Comparison of ENCODE assay signal across 11 mouse cellular contexts in the genomic region with DNA sequence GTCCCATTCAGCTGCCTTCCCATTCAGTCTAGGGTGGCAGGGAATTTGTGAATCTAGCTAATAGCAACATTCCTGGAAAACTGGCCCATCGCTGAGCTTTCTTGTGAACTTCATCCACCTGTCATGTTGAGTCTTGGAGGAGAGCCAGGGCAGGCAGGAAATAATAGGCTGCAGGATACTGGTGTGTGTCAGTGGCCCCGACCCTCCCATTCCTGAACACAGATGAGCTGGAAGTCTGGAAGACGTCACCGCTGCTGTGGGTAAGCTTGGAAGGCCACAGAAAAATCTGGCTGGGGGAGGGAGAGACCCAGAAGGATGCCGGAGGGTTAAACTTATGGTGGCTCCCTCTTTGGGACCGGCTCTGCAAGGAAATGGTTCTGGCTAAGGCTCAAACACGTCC. TPM values are rescaled to one million over a fixed set of nuclear protein-coding genes. Genes with fewer than 3 reads are reported as not detected.
DNase-seq lines count a peak whose midpoint lies in the region; ATAC-seq lines count a peak whose summit lies in the region.
"Had no signal": no experiment of that assay in that cellular context is flagged by ENCODE, and none has a peak within 500 bp of the region (broad histone marks: within the 10 kb centered on the region; RNA-seq: fewer than 3 reads in every experiment).

No protein-coding gene starts in this region.

- 64% methylated on average over 7 of the region's 7 CpGs for WGBS in midbrain, embryonic 14.5 days
- 67% methylated on average over 7 of the region's 7 CpGs for WGBS in midbrain, embryonic 15.5 days
- WGBS in limb, embryonic 15.5 days, result 23% methylated on average over 7 of the region's 7 CpGs
- 27% methylated on average over 7 of the region's 7 CpGs for WGBS in stomach, embryonic 16.5 days

- H3K9ac ChIP-seq in midbrain, embryonic 14.5 days (replicated peaks; ENCODE audit: low read length), result no peak overlapping the region
- no peak overlapping the region for H3K9ac ChIP-seq in midbrain, embryonic 15.5 days
- H3K9ac ChIP-seq in limb, embryonic 15.5 days, result no peak overlapping the region
- H3K9ac ChIP-seq in stomach, embryonic 16.5 days (ENCODE audit: low read length), result no peak overlapping the region

- no peaks in the 10 kb centered on the region for H3K36me3 ChIP-seq in midbrain, embryonic 14.5 days (ENCODE audit: control insufficient read depth, insufficient read depth, low read length)
- no peaks in the 10 kb centered on the region for H3K36me3 ChIP-seq in midbrain, embryonic 15.5 days (replicated peaks)
- no peaks in the 10 kb centered on the region for H3K36me3 ChIP-seq in limb, embryonic 15.5 days
- H3K36me3 ChIP-seq in stomach, embryonic 16.5 days (ENCODE audit: control insufficient read depth, insufficient read depth, low read length), result no peaks in the 10 kb centered on the region

- intact Hi-C loops in gastrocnemius, postnatal 14 days (cut with DNase I; ENCODE audit: low total_unique reads), result no loop called here

- DNase-seq in gastrocnemius, postnatal 14 days, result peak; percentile 20
- no peak for DNase-seq in gastrocnemius, postnatal 25 days
- peak; percentile 10 for DNase-seq in midbrain, embryonic 14.5 days
- no peak for DNase-seq in cerebellum, adult 11 months
- DNase-seq in right cerebral cortex, postnatal 14 days, result no peak

- no peak overlapping the region for H3K4me3 ChIP-seq in midbrain, embryonic 14.5 days (replicated peaks; ENCODE audit: low read depth, low read length)
- H3K4me3 ChIP-seq in midbrain, embryonic 15.5 days, result no peak overlapping the region
- H3K4me3 ChIP-seq in limb, embryonic 15.5 days, result no peak overlapping the region
- H3K4me3 ChIP-seq in stomach, embryonic 16.5 days (replicated peaks; ENCODE audit: low read length), result no peak overlapping the region
- H3K4me3 ChIP-seq: left cerebral cortex, adult 2 months had no signal

- H3K9me3 ChIP-seq in midbrain, embryonic 14.5 days (ENCODE audit: control insufficient read depth, low read length), result 0 out of 2 replicates have a peak, but pooled peaks cover 4% of the 10 kb centered on the region
- H3K9me3 ChIP-seq in midbrain, embryonic 15.5 days, result no peaks in the 10 kb centered on the region
- no peaks in the 10 kb centered on the region for H3K9me3 ChIP-seq in limb, embryonic 15.5 days
- H3K9me3 ChIP-seq in stomach, embryonic 16.5 days (replicated peaks; ENCODE audit: control insufficient read depth, low read length), result peaks cover 2% of the 10 kb centered on the region; the same call in 1 of the 2 replicates

- no peaks in the 10 kb centered on the region for H3K27me3 ChIP-seq in midbrain, embryonic 14.5 days (ENCODE audit: control insufficient read depth, insufficient read depth, low read length)
- H3K27me3 ChIP-seq in midbrain, embryonic 15.5 days (replicated peaks), result no peaks in the 10 kb centered on the region
- H3K27me3 ChIP-seq in limb, embryonic 15.5 days, result no peaks in the 10 kb centered on the region
- H3K27me3 ChIP-seq in stomach, embryonic 16.5 days (ENCODE audit: control insufficient read depth, insufficient read depth, low read length), result no peaks in the 10 kb centered on the region

- H3K4me1 ChIP-seq in midbrain, embryonic 14.5 days (ENCODE audit: control insufficient read depth, insufficient read depth, low read length), result no peaks in the 10 kb centered on the region
- no peaks in the 10 kb centered on the region for H3K4me1 ChIP-seq in midbrain, embryonic 15.5 days
- H3K4me1 ChIP-seq in limb, embryonic 15.5 days, result peaks cover 3% of the 10 kb centered on the region; the same call in 1 of the 2 replicates
- H3K4me1 ChIP-seq in stomach, embryonic 16.5 days (ENCODE audit: control insufficient read depth, insufficient read depth, low read length), result peaks cover 11% of the 10 kb centered on the region

- ATAC-seq in midbrain, embryonic 14.5 days (ENCODE audit: low FRiP score, low TSS enrichment), result no peak
- ATAC-seq in midbrain, embryonic 15.5 days (replicated peaks), result no peak
- ATAC-seq in limb, embryonic 15.5 days (ENCODE audit: insufficient number of reproducible peaks, low FRiP score, low TSS enrichment, low read depth), result peak; percentile 69; the same call in 1 of the 2 replicates
- peak; percentile 74; the same call in 1 of the 2 replicates for ATAC-seq in stomach, embryonic 16.5 days (ENCODE audit: insufficient read depth, low FRiP score)

- H3K27ac ChIP-seq in midbrain, embryonic 14.5 days (replicated peaks; ENCODE audit: low read depth, low read length), result no peak overlapping the region
- H3K27ac ChIP-seq in midbrain, embryonic 15.5 days, result no peak overlapping the region
- no peak overlapping the region for H3K27ac ChIP-seq in limb, embryonic 15.5 days
- peak overlapping the region; percentile 18; the same call in 1 of the 2 replicates for H3K27ac ChIP-seq in stomach, embryonic 16.5 days (ENCODE audit: low read length)
- H3K27ac ChIP-seq: left cerebral cortex, adult 2 months had no signal

- no peak overlapping the region for H3K4me2 ChIP-seq in midbrain, embryonic 14.5 days (ENCODE audit: low read length)
- H3K4me2 ChIP-seq in midbrain, embryonic 15.5 days, result no peak overlapping the region
- no peak overlapping the region for H3K4me2 ChIP-seq in limb, embryonic 15.5 days
- no peak overlapping the region for H3K4me2 ChIP-seq in stomach, embryonic 16.5 days (ENCODE audit: low read depth, low read length)

RNA-seq across cellular contexts. Expression of gene Tmem100, which starts 24.3 kb away (rescaled TPM):
- 10 to 100 TPM; 12.8 to 16.8 TPM for total RNA-seq in gastrocnemius, postnatal 14 days (2021)
- total RNA-seq in gastrocnemius, postnatal 25 days (2021), result 10 to 100 TPM in 1 of 2 experiments, 1 to 10 TPM in 1; 6.9 to 15.7 TPM
- polyA plus RNA-seq in midbrain, embryonic 14.5 days (2014; fragmentation: Nextera tagmentation; extraction: Ambion mirVana), result 5.9 and 8.7 TPM in 2 replicates
- polyA plus RNA-seq in midbrain, embryonic 15.5 days (2015; fragmentation: Nextera tagmentation; extraction: Ambion mirVana), result 7.8 and 8.8 TPM in 2 replicates
- 23.5 and 24.4 TPM in 2 replicates for polyA plus RNA-seq in limb, embryonic 15.5 days (2015; fragmentation: Nextera tagmentation; extraction: Ambion mirVana)
- polyA plus RNA-seq in stomach, embryonic 16.5 days (2015; fragmentation: Nextera tagmentation; extraction: Ambion mirVana), result 32.0 and 34.1 TPM in 2 replicates
- total RNA-seq: monocyte, adult 5-6 weeks had no signal
- polyA plus RNA-seq: C2C12 had no signal

RNA-seq across cellular contexts. Expression of gene Pctp, which starts 51.7 kb away (rescaled TPM):
- 1 to 10 TPM; 2.6 to 3.0 TPM for total RNA-seq in gastrocnemius, postnatal 14 days (2021)
- 1 to 10 TPM; 2.2 to 2.9 TPM for total RNA-seq in gastrocnemius, postnatal 25 days (2021)
- polyA plus RNA-seq in midbrain, embryonic 14.5 days (2014; fragmentation: Nextera tagmentation; extraction: Ambion mirVana), result 0.61 and 1.3 TPM in 2 replicates
- 1.4 and 1.7 TPM in 2 replicates for polyA plus RNA-seq in midbrain, embryonic 15.5 days (2015; fragmentation: Nextera tagmentation; extraction: Ambion mirVana)
- 4.0 and 4.7 TPM in 2 replicates for polyA plus RNA-seq in limb, embryonic 15.5 days (2015; fragmentation: Nextera tagmentation; extraction: Ambion mirVana)
- polyA plus RNA-seq in stomach, embryonic 16.5 days (2015; fragmentation: Nextera tagmentation; extraction: Ambion mirVana), result 14.2 and 14.6 TPM in 2 replicates

Comparison
In these comparisons a context has a peak if more than half of its experiments do, and no peak if none do; other contexts are left out.
1. DNase-seq: peak in gastrocnemius, postnatal 14 days (single experiment) and midbrain, embryonic 14.5 days (single experiment); none in gastrocnemius, postnatal 25 days (single experiment), cerebellum, adult 11 months (single experiment) and right cerebral cortex, postnatal 14 days (single experiment).
2. ATAC-seq: peak in limb, embryonic 15.5 days (single experiment) and stomach, embryonic 16.5 days (single experiment); none in midbrain, embryonic 14.5 days (single experiment) and midbrain, embryonic 15.5 days (single experiment).